19 mouse cellular contexts compared by ENCODE assay signal in genomic region chr6:49360420-49360819, GRCm38 (mm10). TPM values are rescaled to one million over a fixed set of nuclear protein-coding genes. Genes with fewer than 3 reads are reported as not detected.
DNase-seq lines count a peak whose midpoint lies in the region; ATAC-seq and TF ChIP-seq lines count a peak whose summit lies in the region.
"Had no signal": no experiment of that assay in that cellular context is flagged by ENCODE, and none has a peak within 500 bp of the region (broad histone marks: within the 10 kb centered on the region; RNA-seq: fewer than 3 reads in every experiment).

No protein-coding gene starts in this region.

- POLR2A ChIA-PET in Patski (lab: Charles Lee): no interaction called here

- TF ChIP-seq EP300 in heart, postnatal 0 days (IDR thresholded peaks at IDR 0.05; ENCODE audit: low read depth): no peak

- no peak overlapping the region for H3K4me3 ChIP-seq in heart, postnatal 0 days (ENCODE audit: low read depth, low read length)
- H3K4me3 ChIP-seq: embryonic facial prominence, embryonic 12.5 days; limb, embryonic 12.5 days; midbrain, embryonic 12.5 days had no signal

- no peak overlapping the region for H3K27ac ChIP-seq in heart, postnatal 0 days (ENCODE audit: low read depth)
- H3K27ac ChIP-seq: embryonic facial prominence, embryonic 12.5 days; limb, embryonic 12.5 days; midbrain, embryonic 12.5 days had no signal

- ATAC-seq in heart, postnatal 0 days (ENCODE audit: insufficient read depth, low read depth): no peak
- no peak for ATAC-seq in Patski
- ATAC-seq in neutrophil, adult 5-6 weeks (ENCODE audit: extremely low read depth, insufficient number of reproducible peaks, low FRiP score, poor library complexity, severe bottlenecking): 0 out of 2 replicates have a peak, but pooled peaks have one; percentile 51
- ATAC-seq: forebrain, embryonic 16.5 days; intestine, embryonic 16.5 days had no signal

- no peak overlapping the region for H3K9ac ChIP-seq in heart, postnatal 0 days (replicated peaks; ENCODE audit: low read depth, low read length)
- H3K9ac ChIP-seq: embryonic facial prominence, embryonic 12.5 days; limb, embryonic 12.5 days; midbrain, embryonic 12.5 days had no signal

- H3K27me3 ChIP-seq in heart, postnatal 0 days (ENCODE audit: control insufficient read depth, insufficient read depth, low read length): no peaks in the 10 kb centered on the region
- no peaks in the 10 kb centered on the region for H3K27me3 ChIP-seq in Patski
- H3K27me3 ChIP-seq: embryonic facial prominence, embryonic 12.5 days; limb, embryonic 12.5 days; midbrain, embryonic 12.5 days had no signal

- TF ChIP-seq CTCF in heart, postnatal 0 days (IDR thresholded peaks at IDR 0.05; ENCODE audit: low read depth): 0 out of 2 replicates have a peak, but pooled peaks have one; percentile 20
- TF ChIP-seq CTCF in Patski (IDR thresholded peaks at IDR 0.05): peak; percentile 57

- H3K4me2 ChIP-seq in heart, postnatal 0 days (ENCODE audit: low read depth, low read length): no peak overlapping the region
- H3K4me2 ChIP-seq: embryonic facial prominence, embryonic 12.5 days; limb, embryonic 12.5 days; midbrain, embryonic 12.5 days had no signal

- no peaks in the 10 kb centered on the region for H3K36me3 ChIP-seq in heart, postnatal 0 days (replicated peaks; ENCODE audit: control insufficient read depth, insufficient read depth, low read length)
- H3K36me3 ChIP-seq: embryonic facial prominence, embryonic 12.5 days; G1E; limb, embryonic 12.5 days; midbrain, embryonic 12.5 days had no signal

- no peaks in the 10 kb centered on the region for H3K4me1 ChIP-seq in heart, postnatal 0 days (ENCODE audit: control insufficient read depth, insufficient read depth)
- H3K4me1 ChIP-seq: embryonic facial prominence, embryonic 12.5 days; midbrain, embryonic 12.5 days had no signal

- in situ Hi-C loops in Patski (cut with MboI; ENCODE audit: low pct_unique_long_range_greater_than_20kb): no loop called here

- CTCF ChIA-PET in Patski (lab: Charles Lee): interaction anchor here (0.9 to 1.8 kb wide), 7 partner anchors 8 to 96 kb away, joined by 3 to 9 read pairs (median 4); partner anchors contain the start of gene Ccdc126

- no peak for DNase-seq in heart, postnatal 0 days (ENCODE audit: low spot score)
- DNase-seq in heart, adult 18-20 months: no peak
- peak; percentile 20 for DNase-seq in right cerebral cortex, postnatal 4 days
- no peak for DNase-seq in right cerebral cortex, postnatal 10 days (ENCODE audit: low spot score in 2 of 2)
- DNase-seq in Patski (ENCODE audit: low read depth, low spot score): no peak
- no peak for DNase-seq in cerebellum, adult 11-12 months
- no peak for DNase-seq in frontal cortex, postnatal 14 days (ENCODE audit: low spot score in 2 of 2)
- DNase-seq: adrenal gland, adult 2 months; heart, postnatal 36 days; lung, adult 2 months had no signal

- H3K9me3 ChIP-seq in heart, postnatal 0 days (replicated peaks; ENCODE audit: control insufficient read depth, low read length): no peaks in the 10 kb centered on the region
- H3K9me3 ChIP-seq: embryonic facial prominence, embryonic 12.5 days; G1E; limb, embryonic 12.5 days; midbrain, embryonic 12.5 days had no signal

RNA-seq across cellular contexts. Expression of gene Fam221a, which starts 7.1 kb away (rescaled TPM):
- 0.11 and 4.8 TPM in 2 replicates for total RNA-seq in heart, postnatal 0 days (2014; rRNA removed; ENCODE audit: low replicate concordance)
- 1.9 and 2.5 TPM in 2 replicates for polyA plus RNA-seq in heart, postnatal 0 days (2015; fragmentation: Nextera tagmentation; extraction: Ambion mirVana)
- total RNA-seq in heart, adult 18-20 months (2021): under 1 TPM in 1 of 2 experiments, not detected in 1; 0.77 TPM
- polyA plus RNA-seq in Patski (2021): 2.3 TPM
- total RNA-seq in neutrophil, adult 5-6 weeks (2017): 1.7 and 2.2 TPM in 2 replicates

RNA-seq across cellular contexts. Expression of gene Stk31, which starts 35.0 kb away (rescaled TPM):
- 0.31 TPM in 1 of 2 replicates, not detected in the other for total RNA-seq in heart, postnatal 0 days (2014; rRNA removed; ENCODE audit: low replicate concordance)
- polyA plus RNA-seq in heart, postnatal 0 days (2015; fragmentation: Nextera tagmentation; extraction: Ambion mirVana): not detected in 2 replicates
- total RNA-seq in heart, adult 18-20 months (2021): under 1 TPM; 0.08 to 0.37 TPM
- not detected for polyA plus RNA-seq in Patski (2021)
- total RNA-seq in neutrophil, adult 5-6 weeks (2017): 0.70 TPM in 1 of 2 replicates, not detected in the other
- total RNA-seq: G1E had no signal
- polyA plus RNA-seq: adrenal gland, adult 2 months; forebrain, embryonic 16.5 days; G1E; intestine, embryonic 16.5 days; limb, embryonic 12.5 days; lung, adult 2 months; midbrain, embryonic 12.5 days; neural tube, embryonic 14.5 days; stomach, embryonic 16.5 days had no signal

RNA-seq across cellular contexts. Expression of gene Ccdc126, which starts 41.3 kb away (rescaled TPM):
- 4.3 and 6.9 TPM in 2 replicates for total RNA-seq in heart, postnatal 0 days (2014; rRNA removed; ENCODE audit: low replicate concordance)
- polyA plus RNA-seq in heart, postnatal 0 days (2015; fragmentation: Nextera tagmentation; extraction: Ambion mirVana): 8.3 and 9.2 TPM in 2 replicates
- 1 to 10 TPM; 5.2 TPM for total RNA-seq in heart, adult 18-20 months (2021)
- 19.1 TPM for polyA plus RNA-seq in Patski (2021)
- total RNA-seq in neutrophil, adult 5-6 weeks (2017): 22.1 and 24.9 TPM in 2 replicates
